Mouse (Mus musculus): ENCODE results near the gene Adrb1. TPM values are rescaled to one million over a fixed set of nuclear protein-coding genes. Genes with fewer than 3 reads are reported as not detected.

The Adrb1 gene
- total RNA-seq, 2 experiments from 2014 or later = 10.4 to 12.2 TPM

GRCm38 (mm10) chr19:56702039-56702438, 20.0 kb upstream of the Adrb1 start:
- intact Hi-C loops (cut with DNase I) = no loop called here

GRCm38 (mm10) chr19:56703238-56704097, 18.5 kb upstream of the Adrb1 start:
- DNase-seq = no peak
- intact Hi-C loops (cut with DNase I) = no loop called here

More at GRCm38 (mm10) chr19:56702039-56702438, 20.0 kb upstream of the Adrb1 start:
- no peak for DNase-seq

DNA sequence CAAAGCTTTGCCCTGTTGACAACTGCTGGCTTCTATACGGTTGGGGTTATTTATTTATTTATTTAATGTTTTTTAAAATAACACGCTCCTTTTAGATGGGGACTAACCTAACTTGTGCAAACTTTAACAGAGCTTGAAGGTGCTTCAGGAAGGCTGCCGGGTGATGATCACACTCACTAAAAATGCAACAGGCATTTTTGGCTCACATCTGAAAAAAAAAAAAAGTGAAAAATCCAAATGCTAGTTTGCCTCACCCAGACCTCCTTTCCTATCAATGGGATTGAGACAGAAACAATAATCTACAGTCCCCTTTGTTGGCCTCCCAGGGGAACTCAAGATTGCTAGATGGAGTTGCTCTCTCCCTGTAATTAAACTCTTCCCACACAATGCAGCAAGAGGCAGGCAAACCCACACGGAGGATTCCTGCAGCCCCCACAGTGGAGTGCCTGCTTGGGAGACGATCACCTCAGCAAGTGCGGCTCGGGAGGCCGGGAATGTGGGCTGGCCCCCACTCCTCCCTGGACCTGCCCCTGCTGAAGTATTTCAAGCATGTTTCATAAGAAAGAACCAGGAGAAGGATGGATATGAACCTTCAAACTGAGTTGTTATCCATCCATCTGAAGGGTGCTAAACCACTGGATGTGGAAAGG, 16.8 kb upstream of the Adrb1 start:
- intact Hi-C loops (cut with DNase I) = no loop called here
- no peak for DNase-seq

DNA sequence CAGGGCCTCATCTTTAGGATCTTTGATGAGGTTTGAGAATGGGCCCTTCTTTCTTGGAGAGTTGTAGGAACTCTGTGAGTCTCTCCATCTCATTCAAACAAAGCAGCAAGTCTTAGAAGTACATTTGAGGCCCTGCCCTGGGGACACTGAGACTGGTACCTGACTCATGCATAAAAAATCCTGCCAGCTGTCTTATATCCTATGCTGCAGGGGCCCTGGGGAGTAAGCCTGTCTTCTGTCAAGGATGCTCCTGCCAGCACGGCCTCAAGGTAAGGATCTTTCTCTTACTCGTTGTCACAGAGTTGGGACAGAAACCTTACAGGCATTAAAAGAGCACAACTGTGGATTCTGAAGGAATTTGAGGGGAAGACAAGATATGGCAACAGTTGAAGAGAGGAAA, 13.2 kb upstream of the Adrb1 start:
- intact Hi-C loops (cut with DNase I) = no loop called here

DNA sequence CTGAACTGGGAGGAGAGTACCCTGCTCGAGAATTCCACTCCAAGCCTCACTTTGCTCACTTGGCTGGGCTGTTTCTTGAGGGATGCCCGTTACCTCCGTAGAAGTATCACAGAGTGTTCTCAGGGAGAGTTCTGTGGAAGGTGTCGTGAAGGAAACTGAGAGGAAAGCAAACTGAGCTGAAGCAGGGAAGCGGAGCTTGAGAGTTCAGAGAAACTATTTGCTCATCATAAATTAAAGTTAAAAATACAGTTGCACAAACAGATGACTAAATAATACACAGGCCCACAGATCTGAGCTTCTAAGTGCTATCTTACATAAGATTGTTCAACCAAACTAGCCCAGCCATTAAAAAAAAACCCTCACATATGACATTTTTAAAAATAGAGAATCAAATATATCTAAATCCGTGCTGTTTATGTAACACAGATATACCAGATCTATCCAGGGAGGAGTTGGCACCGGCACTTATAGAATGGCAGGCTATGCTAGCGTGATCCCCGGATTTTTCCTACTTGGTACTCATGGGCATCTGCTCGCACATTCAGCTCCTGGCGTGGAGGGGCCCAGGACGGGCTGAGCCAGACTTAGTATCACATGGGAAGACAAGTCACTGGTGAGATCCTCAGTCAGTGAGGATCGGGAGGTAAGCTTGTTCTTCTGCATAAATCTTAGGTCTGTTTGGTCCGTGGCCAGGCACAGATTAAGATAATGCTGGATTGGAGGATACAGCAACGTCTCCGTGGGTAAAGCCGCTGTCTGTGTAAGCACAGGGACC, 11.7 kb upstream of the Adrb1 start:
- no peak for DNase-seq
- intact Hi-C loops (cut with DNase I) = no loop called here

More for the DNA sequence above, 13.2 kb upstream of the Adrb1 start:
- DNase-seq = no peak

DNA sequence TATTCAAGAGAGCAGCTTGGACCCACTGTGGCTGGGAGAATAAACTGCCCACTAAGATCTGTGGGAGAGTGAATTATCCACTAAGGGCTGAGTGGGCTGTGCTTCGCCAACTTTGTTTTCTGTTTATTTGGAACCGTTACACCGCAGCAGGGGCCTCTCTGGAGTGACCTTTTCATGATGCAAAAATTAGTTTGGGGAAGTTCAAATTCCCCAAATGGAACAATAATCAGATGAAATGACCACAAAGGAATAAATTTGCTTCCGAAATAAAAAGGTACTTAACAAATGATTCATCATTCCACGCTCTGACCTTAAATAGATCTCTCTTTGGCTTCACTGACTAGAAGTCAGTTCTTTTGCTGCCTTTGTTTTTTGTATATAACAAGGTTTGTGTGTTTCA, 8.4 kb upstream of the Adrb1 start:
- intact Hi-C loops (cut with DNase I) = no loop called here
- no peak for DNase-seq

GRCm38 (mm10) chr19:56714661-56715170, 7.3 kb upstream of the Adrb1 start:
- no peak for DNase-seq
- intact Hi-C loops (cut with DNase I) = no loop called here

DNA sequence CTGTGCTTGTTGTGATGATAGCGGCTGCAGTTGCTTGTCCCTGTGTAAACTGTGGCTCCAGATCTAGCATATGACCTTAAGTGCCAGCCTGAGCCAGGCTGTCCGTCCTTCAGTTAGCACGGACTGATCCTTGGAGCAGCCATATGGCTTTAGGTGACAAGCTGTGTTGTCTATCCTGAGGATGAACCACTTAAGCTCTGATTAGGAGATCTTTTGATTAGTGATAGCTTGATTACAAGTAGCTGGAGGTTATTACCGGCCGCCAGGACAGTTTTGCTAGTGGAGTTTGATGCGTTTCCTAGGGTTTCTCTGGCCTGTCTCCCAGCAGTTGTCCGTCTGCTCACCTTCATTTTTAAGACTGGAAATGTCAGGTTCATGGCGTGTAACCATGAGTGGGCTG, 4.0 kb upstream of the Adrb1 start:
- no peak for DNase-seq
- intact Hi-C loops (cut with DNase I) = no loop called here

- intact Hi-C loops (cut with DNase I) = no loop called here
- no peak for DNase-seq
These were observed 1.1 kb upstream of the Adrb1 start for GRCm38 (mm10) chr19:56720882-56721281.

DNA sequence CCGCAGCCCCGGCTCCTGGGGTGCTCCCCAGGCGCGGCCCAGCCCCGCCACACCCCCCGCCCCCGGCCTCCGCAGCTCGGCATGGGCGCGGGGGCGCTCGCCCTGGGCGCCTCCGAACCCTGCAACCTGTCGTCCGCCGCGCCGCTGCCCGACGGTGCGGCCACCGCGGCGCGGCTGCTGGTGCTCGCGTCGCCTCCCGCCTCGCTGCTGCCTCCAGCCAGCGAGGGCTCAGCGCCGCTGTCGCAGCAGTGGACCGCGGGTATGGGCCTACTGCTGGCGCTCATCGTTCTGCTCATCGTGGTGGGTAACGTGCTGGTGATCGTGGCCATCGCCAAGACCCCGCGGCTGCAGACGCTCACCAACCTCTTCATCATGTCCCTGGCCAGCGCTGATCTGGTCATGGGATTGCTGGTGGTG, 300 bp downstream of the Adrb1 start:
- intact Hi-C loops (cut with DNase I) = no loop called here
- no peak for DNase-seq

- peak; percentile 30 for DNase-seq
- intact Hi-C loops (cut with DNase I) = no loop called here
These were observed 822 bp downstream of the Adrb1 start for GRCm38 (mm10) chr19:56722711-56723330.

DNA sequence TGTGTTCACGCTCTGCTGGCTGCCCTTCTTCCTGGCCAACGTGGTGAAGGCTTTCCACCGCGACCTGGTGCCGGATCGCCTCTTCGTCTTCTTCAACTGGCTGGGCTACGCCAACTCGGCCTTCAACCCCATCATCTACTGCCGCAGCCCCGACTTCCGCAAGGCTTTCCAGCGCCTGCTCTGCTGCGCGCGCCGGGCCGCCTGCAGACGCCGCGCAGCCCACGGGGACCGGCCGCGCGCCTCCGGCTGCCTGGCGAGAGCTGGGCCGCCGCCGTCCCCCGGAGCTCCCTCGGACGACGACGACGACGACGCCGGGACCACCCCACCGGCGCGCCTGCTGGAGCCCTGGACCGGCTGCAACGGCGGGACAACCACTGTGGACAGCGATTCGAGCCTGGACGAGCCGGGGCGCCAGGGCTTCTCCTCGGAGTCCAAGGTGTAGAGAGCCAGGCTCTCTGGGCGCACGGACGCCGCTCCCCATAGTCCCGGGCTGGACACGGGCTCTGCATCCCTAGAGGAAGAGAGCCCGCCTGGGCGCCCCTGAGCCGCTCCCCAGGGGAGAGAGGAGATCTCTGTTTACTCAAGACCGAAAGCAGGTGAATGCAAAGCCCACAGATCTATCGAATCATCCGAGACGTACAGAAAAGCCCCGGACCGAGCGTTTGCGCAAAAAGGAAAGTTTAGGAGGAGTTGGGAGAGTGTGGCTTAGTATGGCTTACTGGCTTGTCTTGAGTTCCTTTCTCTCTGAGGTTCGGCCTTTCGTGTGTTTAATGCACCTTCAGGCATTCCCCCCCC, 1.5 kb downstream of the Adrb1 start:
- DNase-seq = peak; percentile 18
- intact Hi-C loops (cut with DNase I) = no loop called here

DNA sequence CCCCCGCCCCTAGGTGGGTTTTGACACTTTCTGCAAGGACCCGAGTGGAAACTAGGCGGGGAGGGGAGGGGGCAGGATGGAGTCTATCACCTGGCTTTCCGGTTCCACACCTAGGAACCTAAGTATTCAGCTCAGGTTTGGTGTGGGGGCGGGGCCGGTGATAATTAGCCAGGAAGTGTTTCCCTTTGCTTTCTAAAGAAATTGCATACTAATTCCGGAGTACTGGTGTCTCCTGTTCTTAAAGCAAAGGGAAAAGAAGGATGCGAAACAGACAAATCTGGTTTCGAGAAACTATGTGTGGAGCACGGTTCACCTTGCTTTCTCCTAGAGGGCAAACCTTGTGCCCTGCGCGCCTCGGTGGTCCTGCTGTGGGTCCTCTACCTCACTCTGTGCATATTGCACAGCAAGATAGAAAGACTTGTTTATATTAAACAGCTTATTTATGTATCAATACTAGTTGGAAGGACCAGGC, 2.2 kb downstream of the Adrb1 start:
- intact Hi-C loops (cut with DNase I) = no loop called here
- DNase-seq = no peak

GRCm38 (mm10) chr19:56727170-56727877, 5.3 kb downstream of the Adrb1 start:
- intact Hi-C loops (cut with DNase I) = no loop called here

DNA sequence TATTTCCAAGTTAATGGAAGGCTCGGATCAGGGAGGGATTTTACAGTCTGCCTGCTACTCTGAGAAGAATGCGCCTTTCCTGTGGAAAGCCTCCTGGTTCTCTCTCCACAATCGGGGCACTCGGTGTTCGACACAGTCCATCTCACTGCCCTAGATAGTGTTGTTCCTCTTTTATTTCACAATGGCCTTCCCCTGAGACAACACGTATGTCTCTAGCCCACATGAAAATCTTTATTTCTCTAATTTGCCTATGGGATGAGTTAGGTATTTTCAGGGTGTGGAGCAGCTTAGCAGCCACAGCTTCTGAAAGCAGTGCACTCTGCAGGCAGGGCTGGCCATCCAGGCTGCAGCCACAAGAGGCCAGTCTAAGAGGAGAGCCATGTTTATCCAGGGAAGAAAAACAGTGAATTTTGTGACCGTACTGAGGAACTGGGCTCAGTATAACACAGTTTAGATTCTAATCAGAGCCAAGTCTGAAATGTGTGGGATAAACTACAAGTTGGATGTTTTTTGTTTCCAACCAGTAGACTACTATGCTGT, 12.1 kb downstream of the Adrb1 start:
- no peak for DNase-seq
- intact Hi-C loops (cut with DNase I) = no loop called here

More at GRCm38 (mm10) chr19:56727170-56727877, 5.3 kb downstream of the Adrb1 start:
- no peak for DNase-seq

DNA sequence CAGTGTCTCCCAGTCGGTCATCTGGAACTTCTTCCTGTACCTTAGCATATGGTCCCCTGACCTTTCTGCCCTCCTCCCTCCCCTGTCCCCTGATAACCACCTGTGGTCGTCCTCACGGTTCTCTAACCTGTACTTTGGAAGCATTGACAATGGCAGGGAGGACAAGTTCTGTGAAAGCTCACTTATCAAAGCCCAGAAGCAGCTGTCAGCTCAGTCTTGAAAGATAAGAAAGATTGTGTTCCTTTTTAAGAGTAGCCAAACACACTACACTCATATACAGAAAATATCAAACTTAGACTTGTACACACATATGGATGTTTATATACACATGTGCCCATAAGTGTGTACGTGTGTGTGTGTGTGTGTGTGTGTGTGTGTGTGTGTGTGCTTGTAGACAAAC, 13.7 kb downstream of the Adrb1 start:
- no peak for DNase-seq
- intact Hi-C loops (cut with DNase I) = no loop called here

DNA sequence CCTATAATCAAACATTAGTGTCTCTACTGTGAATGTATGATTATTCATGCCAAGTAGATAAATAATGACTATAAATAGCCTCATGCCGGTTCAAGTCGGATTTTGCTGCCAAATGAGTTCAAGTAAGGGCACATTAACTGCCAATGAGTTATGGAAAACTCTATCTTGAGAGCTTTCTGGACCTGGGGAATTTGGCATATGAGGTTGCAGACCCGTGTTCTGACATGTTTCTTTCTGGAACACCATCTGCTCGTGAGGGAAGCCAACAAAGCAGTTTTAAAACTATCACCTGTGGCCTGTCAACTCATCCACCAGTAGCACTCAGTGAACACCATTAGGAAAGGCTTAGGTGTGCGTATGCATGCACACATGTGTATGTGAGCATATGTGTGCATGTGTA, 14.3 kb downstream of the Adrb1 start:
- DNase-seq = no peak
- intact Hi-C loops (cut with DNase I) = no loop called here

GRCm38 (mm10) chr19:56745061-56745460, 23.1 kb downstream of the Adrb1 start:
- peak; percentile 19 for DNase-seq
- intact Hi-C loops (cut with DNase I) = no loop called here

DNA sequence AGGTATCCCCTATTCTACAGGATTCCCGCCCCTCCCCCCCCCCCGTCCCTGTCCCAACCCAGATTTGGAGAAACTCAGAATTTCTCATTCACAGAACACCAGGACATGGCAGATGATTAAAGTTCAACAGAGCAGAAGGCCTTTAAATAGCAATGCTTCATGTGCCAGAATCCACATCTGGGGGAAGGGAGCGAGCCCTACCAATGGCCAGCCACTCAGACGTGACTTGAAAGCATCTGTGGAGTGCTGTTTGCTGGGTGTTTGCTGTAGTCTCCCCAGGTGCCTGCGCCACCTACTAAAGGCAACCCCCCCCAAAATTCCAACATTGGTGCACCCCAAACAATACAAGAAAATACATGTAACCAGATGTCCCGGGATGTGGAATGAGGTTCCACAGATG, 23.5 kb downstream of the Adrb1 start:
- DNase-seq = no peak
- intact Hi-C loops (cut with DNase I) = no loop called here

Data from left cerebral cortex, postnatal 4 days (tissue).